Mouse (Mus musculus): ENCODE data around the gene 1700020D05Rik.
"Not testable (repeated sequence)": the region's sequence is repeated elsewhere in the genome, so short reads cannot be mapped to it uniquely, and the experiment has no call there.

1700020D05Rik gene

GRCm38 (mm10) chr19:5494314-5494713 is 9.3 kb downstream of the 1700020D05Rik start:
- no peak for DNase-seq (ENCODE audit: low spot score)

- DNase-seq (ENCODE audit: low spot score) = not testable (repeated sequence)
Observed at GRCm38 (mm10) chr19:5493301-5493721, 10.3 kb downstream of the 1700020D05Rik start.

- no peak for DNase-seq (ENCODE audit: low spot score)
Observed at GRCm38 (mm10) chr19:5492641-5493040, 10.9 kb downstream of the 1700020D05Rik start.

GRCm38 (mm10) chr19:5490898-5491708 is 12.5 kb downstream of the 1700020D05Rik start:
- DNase-seq (ENCODE audit: low spot score) = peak; percentile 86

- peak; percentile 96 for DNase-seq (ENCODE audit: low spot score)
Observed at GRCm38 (mm10) chr19:5490313-5490897, 13.2 kb downstream of the 1700020D05Rik start, which contains the start of gene Cfl1. TSS of gene Cfl1 (plus strand) at chr19:5490455.

GRCm38 (mm10) chr19:5489721-5490120 is 13.9 kb downstream of the 1700020D05Rik start:
- not testable (repeated sequence) for DNase-seq (ENCODE audit: low spot score)

GRCm38 (mm10) chr19:5488878-5489571 is 14.6 kb downstream of the 1700020D05Rik start:
- peak; percentile 99 for DNase-seq (ENCODE audit: low spot score)

GRCm38 (mm10) chr19:5487768-5488550 is 15.6 kb downstream of the 1700020D05Rik start, which contains the start of gene Mus81:
TSS of gene Mus81 (minus strand) at chr19:5488402.
- peak; percentile 96 for DNase-seq (ENCODE audit: low spot score)

- no peak for DNase-seq (ENCODE audit: low spot score)
Observed at GRCm38 (mm10) chr19:5486771-5487170, 16.8 kb downstream of the 1700020D05Rik start.

GRCm38 (mm10) chr19:5486286-5486685 is 17.3 kb downstream of the 1700020D05Rik start:
- DNase-seq (ENCODE audit: low spot score) = no peak

GRCm38 (mm10) chr19:5485821-5486220 is 17.8 kb downstream of the 1700020D05Rik start:
- DNase-seq (ENCODE audit: low spot score) = no peak

GRCm38 (mm10) chr19:5485371-5485770 is 18.2 kb downstream of the 1700020D05Rik start:
- no peak for DNase-seq (ENCODE audit: low spot score)

GRCm38 (mm10) chr19:5484496-5484895 is 19.1 kb downstream of the 1700020D05Rik start:
- no peak for DNase-seq (ENCODE audit: low spot score)

- no peak for DNase-seq (ENCODE audit: low spot score)
Observed at GRCm38 (mm10) chr19:5483386-5484359, 19.9 kb downstream of the 1700020D05Rik start.

GRCm38 (mm10) chr19:5481398-5481797 is 22.2 kb downstream of the 1700020D05Rik start:
- DNase-seq (ENCODE audit: low spot score) = no peak

GRCm38 (mm10) chr19:5480016-5480415 is 23.6 kb downstream of the 1700020D05Rik start:
- DNase-seq (ENCODE audit: low spot score) = no peak

- no peak for DNase-seq (ENCODE audit: low spot score)
Observed at GRCm38 (mm10) chr19:5477668-5478300, 25.8 kb downstream of the 1700020D05Rik start.

- no peak for DNase-seq (ENCODE audit: low spot score)
Observed at GRCm38 (mm10) chr19:5477004-5477667, 26.5 kb downstream of the 1700020D05Rik start.

- no peak for DNase-seq (ENCODE audit: low spot score)
Observed at GRCm38 (mm10) chr19:5475069-5475714, 28.4 kb downstream of the 1700020D05Rik start.

Data from embryo, embryonic 10 days (tissue).